Mouse (Mus musculus) layer of hippocampus, postnatal 36 days (tissue): ENCODE measurements around the gene Kdm2b. TPM values are rescaled to one million over a fixed set of nuclear protein-coding genes. Genes with fewer than 3 reads are reported as not detected.

ENCODE experiments used
- DNase-seq, 2 experiments: peaks; one replicate each; pipeline ENCODE4 v3.0.0; 2022
- total RNA-seq, 2 experiments: library from RNA; stranded (reverse); gene quantifications; 2 replicates each; pipeline ENCODE4 v1.2.3; 2021

Kdm2b gene
- 10 to 100 TPM; 35.3 to 43.9 TPM for total RNA-seq

DNA sequence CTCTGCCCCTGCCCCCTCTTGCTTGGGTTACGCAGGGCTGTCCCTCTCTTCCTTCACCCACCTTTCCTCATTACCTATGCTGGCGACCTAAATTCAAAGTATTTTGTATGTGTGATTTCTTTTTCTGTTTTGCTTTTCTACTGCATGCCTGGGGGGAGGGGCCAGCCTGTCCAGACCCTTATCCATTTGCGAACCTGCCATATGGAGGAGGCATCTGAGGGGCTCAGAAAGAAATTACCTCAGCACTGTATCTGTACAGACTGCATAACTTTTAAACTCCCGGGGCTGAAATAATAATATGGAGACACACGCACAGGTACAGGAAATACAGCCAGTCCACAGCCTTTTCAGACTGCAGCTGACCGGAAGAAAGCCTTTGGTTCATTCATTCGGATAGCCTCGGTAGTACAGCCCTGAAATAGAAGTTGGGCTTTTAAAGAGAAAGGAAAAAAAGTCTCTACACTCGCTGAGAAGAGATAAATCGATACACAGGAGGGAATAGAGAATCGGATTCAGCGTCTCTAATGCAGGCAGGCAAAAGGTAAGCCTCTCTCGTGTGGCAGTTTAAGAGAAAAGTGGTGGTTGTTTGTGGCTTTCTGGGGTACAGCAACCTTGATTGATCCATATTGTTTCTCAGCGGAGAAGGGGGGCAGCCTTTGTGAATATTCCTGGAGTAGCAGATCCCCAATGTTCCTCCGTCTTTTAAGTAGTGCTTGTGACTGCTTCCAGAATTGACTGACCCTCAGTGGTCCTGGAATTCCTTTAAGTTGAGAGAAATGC lies at the start of gene Kdm2b:
Gene Kdm2b (minus strand): TSS at position 273 of the 780 bp plus-strand sequence.
- DNase-seq, result no peak

GRCm38 (mm10) chr5:123039120-123039752 lies 49.6 kb upstream of the Kdm2b start:
- no peak for DNase-seq

DNA sequence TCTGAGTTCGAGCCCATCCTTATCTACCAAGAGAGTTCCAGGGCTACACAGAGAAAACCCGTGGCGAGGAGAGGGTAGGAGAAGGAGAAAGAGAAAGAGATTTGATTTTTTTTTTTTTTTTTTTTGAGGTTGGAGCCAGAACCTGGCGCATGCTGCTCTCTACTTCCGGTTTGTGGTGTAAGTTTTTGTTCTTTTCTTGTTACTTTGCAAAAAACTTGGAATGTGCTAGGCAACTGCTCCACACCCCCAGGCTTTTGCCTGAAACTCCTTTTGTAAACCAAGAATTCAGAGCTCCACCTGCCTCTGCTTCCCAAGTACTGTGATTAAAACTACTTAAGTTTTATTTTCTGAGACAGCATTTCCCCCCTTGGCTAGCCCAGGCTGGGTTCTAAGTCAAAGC lies 48.5 kb upstream of the Kdm2b start:
- no peak for DNase-seq

GRCm38 (mm10) chr5:123035564-123035963 lies 45.9 kb upstream of the Kdm2b start:
- no peak for DNase-seq

DNA sequence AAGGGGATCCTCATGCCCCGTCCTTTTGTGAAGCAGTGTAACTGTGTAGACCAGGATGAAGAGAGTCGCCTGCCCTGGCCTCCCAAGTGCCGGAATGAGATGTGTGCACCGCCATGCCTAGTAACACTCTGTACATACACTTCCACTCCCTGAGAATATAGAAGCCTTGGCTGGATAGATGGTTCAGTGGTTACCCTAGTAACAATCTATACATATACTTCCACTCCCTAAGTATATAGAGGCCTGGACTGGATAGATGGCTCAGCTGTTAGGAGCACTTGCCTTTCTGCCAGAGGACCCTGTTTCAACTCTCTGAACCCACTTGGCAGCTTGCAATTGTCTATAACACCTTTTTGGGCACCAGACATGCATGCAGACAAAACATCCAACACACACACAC lies 45.5 kb upstream of the Kdm2b start:
- DNase-seq, result no peak

- no peak for DNase-seq
These were observed 44.1 kb upstream of the Kdm2b start for GRCm38 (mm10) chr5:123033646-123034160.

DNA sequence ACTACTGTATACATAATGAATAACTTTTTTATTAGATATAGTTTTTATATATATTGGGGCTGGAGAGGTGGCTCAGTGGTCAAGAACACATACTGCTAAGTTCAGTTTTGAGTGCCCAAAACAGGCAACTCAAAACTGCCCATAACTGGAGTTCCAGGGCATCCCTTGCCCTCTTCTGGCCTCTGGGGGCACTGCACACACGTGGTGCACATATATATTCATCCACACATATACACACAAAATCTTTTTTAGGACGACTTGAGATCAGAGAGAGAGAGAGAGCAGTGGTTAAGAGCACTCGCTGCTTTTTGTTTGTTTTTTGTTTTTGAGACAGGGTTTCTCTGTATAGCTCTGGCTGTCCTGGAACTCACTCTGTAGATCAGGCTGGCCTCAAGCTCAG lies 41.7 kb upstream of the Kdm2b start:
- no peak for DNase-seq

DNA sequence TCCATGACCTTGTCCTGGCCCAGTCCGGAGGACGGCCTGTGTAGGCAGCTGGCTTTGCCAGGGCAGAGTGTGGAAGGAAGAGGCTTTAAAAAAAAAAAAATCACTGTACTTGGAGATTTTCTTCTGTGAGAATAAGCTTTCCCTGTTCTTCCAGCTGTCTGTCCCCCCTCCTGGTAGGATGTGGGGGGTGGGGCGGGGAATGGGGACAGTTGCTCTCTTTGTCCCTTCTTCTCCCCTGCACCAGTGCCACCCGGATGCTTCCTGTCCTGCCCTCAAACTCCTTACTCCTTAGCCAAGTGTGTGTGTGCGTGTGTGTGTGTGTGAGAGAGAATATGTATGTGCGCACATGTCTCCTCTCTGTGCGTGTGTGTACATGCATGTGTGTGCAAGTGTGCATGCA lies 40.1 kb upstream of the Kdm2b start:
- DNase-seq, result no peak

GRCm38 (mm10) chr5:123027436-123027835 lies 37.8 kb upstream of the Kdm2b start:
- DNase-seq, result no peak

DNA sequence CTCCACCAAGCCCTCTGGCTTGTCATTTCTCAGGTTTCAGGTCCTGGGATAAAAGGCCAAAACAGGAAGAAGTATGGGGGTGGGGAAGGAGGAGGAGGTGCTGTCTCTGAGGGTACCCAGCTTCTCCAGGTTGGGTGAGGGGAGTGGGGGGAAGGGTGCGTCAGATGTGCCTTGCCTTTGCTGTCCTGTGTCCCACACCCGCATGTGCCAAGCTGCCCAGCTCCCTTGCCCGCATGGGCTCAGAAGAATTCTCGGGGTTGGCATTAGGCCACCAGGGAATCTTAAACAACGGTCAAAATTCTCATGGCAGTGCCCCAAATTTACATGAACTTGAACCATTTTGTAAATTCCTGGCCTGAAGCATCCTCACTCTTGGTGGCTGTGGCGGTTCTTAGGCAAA lies 36.8 kb upstream of the Kdm2b start:
- no peak for DNase-seq

- DNase-seq, result no peak
These were observed 35.4 kb upstream of the Kdm2b start for GRCm38 (mm10) chr5:123024965-123025573.

GRCm38 (mm10) chr5:123024312-123024711 lies 34.7 kb upstream of the Kdm2b start:
- no peak for DNase-seq

GRCm38 (mm10) chr5:123023049-123023448 lies 33.4 kb upstream of the Kdm2b start:
- DNase-seq, result no peak

- DNase-seq, result no peak
These were observed 31.8 kb upstream of the Kdm2b start for GRCm38 (mm10) chr5:123021438-123021837.

- DNase-seq, result no peak
These were observed 30.8 kb upstream of the Kdm2b start for GRCm38 (mm10) chr5:123020426-123020825.

DNA sequence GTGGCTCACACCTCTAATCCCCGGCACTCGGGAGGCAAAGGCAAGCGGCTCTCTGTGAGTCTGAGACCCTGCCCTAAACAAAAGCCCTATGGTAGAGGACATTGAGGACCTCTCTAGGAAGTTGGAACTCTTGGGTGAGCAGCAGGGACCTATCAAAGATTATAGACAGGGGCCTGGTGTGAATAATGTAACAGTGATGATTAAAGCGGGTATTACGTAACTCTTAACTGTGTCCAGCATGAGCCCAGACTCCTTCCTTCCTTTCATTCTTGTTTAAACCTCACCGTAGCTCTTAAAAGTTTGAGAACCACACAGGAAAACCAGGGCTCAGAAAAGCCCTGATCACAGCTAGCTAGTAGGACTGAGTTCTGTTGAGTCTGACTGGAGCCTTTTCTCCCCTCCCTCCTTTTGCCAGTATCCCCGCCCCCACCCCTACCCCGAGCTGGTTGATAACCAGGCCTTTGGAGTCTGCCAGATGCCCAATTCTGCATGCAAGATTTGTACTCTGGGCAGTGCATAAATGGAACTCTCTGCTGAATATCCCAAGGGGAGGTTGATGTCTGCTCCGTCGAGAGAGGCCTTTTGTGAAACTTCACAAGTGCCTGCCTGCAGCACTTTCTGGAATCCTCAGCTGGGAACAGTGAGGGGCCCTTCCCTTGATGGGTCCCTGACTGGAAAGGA lies 29.9 kb upstream of the Kdm2b start:
- DNase-seq, result no peak

GRCm38 (mm10) chr5:123017504-123017903 lies 27.9 kb upstream of the Kdm2b start:
- no peak for DNase-seq

GRCm38 (mm10) chr5:123015915-123016314 lies 26.3 kb upstream of the Kdm2b start:
- DNase-seq, result no peak

DNA sequence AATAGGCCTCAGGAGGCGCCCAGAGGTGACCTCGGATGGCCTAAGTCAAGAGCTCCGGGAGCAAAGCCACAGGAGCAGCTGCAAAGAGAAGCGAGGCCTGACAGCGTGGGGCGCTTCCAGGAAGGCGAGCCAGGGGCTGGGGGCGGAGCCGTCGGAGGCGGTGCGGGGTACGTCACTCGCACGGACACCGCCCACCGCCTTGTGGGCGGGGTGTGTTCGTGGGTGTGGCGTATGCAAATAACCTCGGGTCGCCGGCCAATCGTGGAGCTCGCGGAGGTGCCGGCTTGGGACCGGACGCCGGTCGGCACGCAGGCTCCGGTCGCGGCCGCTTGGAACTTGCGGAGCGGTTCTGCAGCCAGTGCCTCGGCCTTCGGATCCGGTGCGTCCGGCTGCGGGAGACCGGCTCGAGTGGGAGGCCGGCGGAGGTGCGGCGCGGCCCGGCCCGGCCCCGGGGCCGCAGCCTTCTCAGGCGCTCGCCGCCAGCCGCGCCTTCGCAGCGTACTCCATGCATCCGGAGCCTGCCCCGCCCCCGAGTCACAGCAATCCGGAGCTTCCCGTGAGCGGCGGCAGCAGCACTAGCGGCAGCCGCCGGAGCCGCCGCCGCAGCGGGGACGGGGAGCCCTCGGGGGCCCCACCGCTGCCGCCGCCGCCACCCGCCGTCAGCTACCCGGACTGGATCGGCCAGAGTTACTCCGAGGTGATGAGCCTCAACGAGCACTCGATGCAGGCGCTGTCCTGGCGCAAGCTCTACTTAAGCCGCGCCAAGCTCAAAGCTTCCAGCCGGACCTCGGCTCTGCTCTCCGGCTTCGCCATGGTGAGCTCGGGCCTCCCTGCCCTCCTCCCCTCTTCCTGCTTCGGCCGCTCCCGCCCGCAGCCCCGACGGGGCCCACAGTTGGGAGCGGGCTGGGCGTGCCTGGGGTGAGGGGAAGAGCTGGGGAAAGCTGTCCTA lies 25.4 kb upstream of the Kdm2b start, which contains the start of gene Orai1:
Gene Orai1 (plus strand): TSS at position 322 of the 949 bp plus-strand sequence.
- DNase-seq, result peak; percentile 95 to 96

- DNase-seq, result peak; percentile 65 to 66
These were observed 24.1 kb upstream of the Kdm2b start for GRCm38 (mm10) chr5:123013599-123014315.

DNA sequence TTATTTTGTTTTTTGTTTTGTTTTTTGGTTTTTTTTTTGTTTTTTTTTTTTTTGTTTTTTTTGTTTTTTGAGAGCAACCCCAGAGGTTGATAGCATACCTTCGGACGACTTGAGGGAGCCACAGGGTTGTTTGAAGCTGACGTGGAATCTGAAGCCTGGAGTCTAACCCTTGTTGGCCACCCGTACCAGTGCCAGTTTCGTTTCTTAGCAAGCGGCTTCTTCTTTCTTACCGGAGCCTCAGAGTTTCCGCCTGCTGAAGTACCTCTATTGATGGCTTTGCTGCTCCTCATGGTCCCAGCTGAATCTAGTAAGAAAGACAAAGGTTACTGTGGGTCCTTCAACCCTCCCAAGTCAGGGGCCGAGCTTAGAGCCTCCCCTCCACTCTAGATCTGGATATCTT lies 22.1 kb upstream of the Kdm2b start:
- no peak for DNase-seq
